Mouse (Mus musculus) lung, embryonic 14.5 days (tissue): Measurements from ENCODE around the gene Efemp2. TPM values are rescaled to one million over a fixed set of nuclear protein-coding genes. Genes with fewer than 3 reads are reported as not detected.

Experiments used
- ATAC-seq: fragments of 200-750 bp; cut with Nextera tagmentation; 2 replicates; pipeline ENCODE4 v1.8.0; 2017; ENCODE audit warnings: mild to moderate bottlenecking, moderate TSS enrichment, moderate library complexity; ENCODE audit not compliant: insufficient read depth
- DNase-seq: peaks from one replicate; pipeline ENCODE4 v3.0.0-alpha.2; 2015
- H3K27ac ChIP-seq: fragments of 300-500 bp; sonication (generic); 2 replicates; pipeline ENCODE4 v1.5.1; 2014; ENCODE audit warnings: low read depth, mild to moderate bottlenecking, moderate library complexity
- H3K27me3 ChIP-seq: fragments of 300-500 bp; sonication (generic); 2 replicates; pipeline ENCODE4 v1.6.1; 2014; ENCODE audit warnings: low read length, control low read depth; ENCODE audit not compliant: insufficient read depth
- H3K36me3 ChIP-seq: fragments of 300-500 bp; sonication (generic); 2 replicates; pipeline ENCODE4 v1.6.1; 2014; ENCODE audit warnings: control low read depth; ENCODE audit not compliant: insufficient read depth
- H3K4me1 ChIP-seq: fragments of 300-500 bp; sonication (generic); 2 replicates; pipeline ENCODE4 v1.6.1; 2014; ENCODE audit warnings: antibody characterized with exemption, control low read depth; ENCODE audit not compliant: insufficient read depth
- H3K4me2 ChIP-seq: fragments of 300-500 bp; sonication (generic); 2 replicates; pipeline ENCODE4 v1.6.1; 2014; ENCODE audit warnings: mild to moderate bottlenecking
- H3K4me3 ChIP-seq: fragments of 300-500 bp; sonication (generic); 2 replicates; pipeline ENCODE4 v1.5.1; 2014; ENCODE audit warnings: low read depth, low read length
- H3K9ac ChIP-seq: fragments of 300-500 bp; sonication (generic); 2 replicates; pipeline ENCODE4 v1.6.1; 2014
- H3K9me3 ChIP-seq: fragments of 300-500 bp; sonication (generic); 2 replicates; pipeline ENCODE4 v1.6.1; 2016; ENCODE audit warnings: low read depth, low read length, control low read depth
- CTCF ChIP-seq: IDR thresholded peaks from 2 replicates; pipeline ENCODE4 v1.5.1; 2016; ENCODE audit warnings: antibody characterized with exemption, low read depth
- WGBS: fragments of 180-500 bp; shearing (Covaris S2); extraction: QIAGEN DNeasy Blood & Tissue Kit; methylation state at CpG from one replicate; pipeline ENCODE4 v1.1.7; 2014; 5-methylcytosine and 5-hydroxymethylcytosine counted together
- polyA plus RNA-seq: library from polyadenylated mRNA; unstranded; fragments of >200 nt; fragmentation: Nextera tagmentation; extraction: Ambion mirVana; gene quantifications from 2 replicates; pipeline ENCODE4 v1.2.1, GENCODE M21; 2014

Gene Efemp2
- polyA plus RNA-seq, 1 experiment from 2014 or later: 192 TPM

- 74% methylated on average over 4 of the region's 4 CpGs for WGBS
- DNase-seq (no peak), ATAC-seq (no peak)
- no peak for TF ChIP-seq CTCF
- Histone ChIP-seq H3K4me2 (no peak overlapping the region), H3K9ac (no peak overlapping the region), H3K4me1 (peaks cover 16% of the 10 kb centered on the region), H3K27me3 (no peaks in the 10 kb centered on the region), H3K27ac (no peak overlapping the region), H3K9me3 (no peaks in the 10 kb centered on the region), H3K36me3 (peaks cover 20% of the 10 kb centered on the region), H3K4me3 (no peak overlapping the region)
Measured at GRCm38 (mm10) chr19:5429219-5429618, 44.5 kb upstream of the Efemp2 start.

DNA sequence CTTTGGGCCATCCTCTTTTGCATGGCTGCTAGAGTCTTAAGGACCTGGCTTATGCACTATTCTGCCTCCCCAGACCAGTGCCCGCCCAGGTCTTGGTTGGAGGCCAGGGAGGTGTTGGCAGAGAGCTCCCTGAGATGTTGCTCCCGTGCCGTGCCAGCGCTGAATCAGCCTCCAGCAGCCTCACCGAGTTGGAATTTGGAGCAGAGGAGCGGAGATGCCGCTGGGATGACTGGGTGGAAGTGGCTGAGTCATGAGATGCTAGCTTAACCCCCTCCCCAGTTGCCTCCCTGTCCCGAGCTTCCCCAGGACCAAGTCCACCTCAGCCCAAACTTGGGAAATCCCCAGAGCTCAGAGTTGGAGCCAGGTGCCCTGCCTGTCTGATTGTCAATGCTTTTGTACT is 43.9 kb upstream of the Efemp2 start:
- no peak for DNase-seq
- peaks cover 20% of the 10 kb centered on the region for H3K36me3 ChIP-seq
- H3K27ac ChIP-seq: no peak overlapping the region
- WGBS: 60% methylated on average over 8 of the region's 8 CpGs
- no peak for TF ChIP-seq CTCF
- no peak for ATAC-seq
- no peak overlapping the region for H3K4me3 ChIP-seq
- no peak overlapping the region for H3K4me2 ChIP-seq
- H3K9me3 ChIP-seq: no peaks in the 10 kb centered on the region
- H3K27me3 ChIP-seq: no peaks in the 10 kb centered on the region
- H3K9ac ChIP-seq: no peak overlapping the region
- H3K4me1 ChIP-seq: peaks cover 16% of the 10 kb centered on the region

GRCm38 (mm10) chr19:5430408-5430807 is 43.3 kb upstream of the Efemp2 start:
- Histone ChIP-seq H3K4me2 (no peak overlapping the region), H3K36me3 (peaks cover 20% of the 10 kb centered on the region), H3K4me3 (no peak overlapping the region), H3K27me3 (no peaks in the 10 kb centered on the region), H3K4me1 (peaks cover 16% of the 10 kb centered on the region), H3K9me3 (no peaks in the 10 kb centered on the region), H3K9ac (no peak overlapping the region), H3K27ac (no peak overlapping the region)
- no peak for TF ChIP-seq CTCF
- 66% methylated on average over 1 of the region's 1 CpGs for WGBS
- no peak for ATAC-seq
- no peak for DNase-seq

DNA sequence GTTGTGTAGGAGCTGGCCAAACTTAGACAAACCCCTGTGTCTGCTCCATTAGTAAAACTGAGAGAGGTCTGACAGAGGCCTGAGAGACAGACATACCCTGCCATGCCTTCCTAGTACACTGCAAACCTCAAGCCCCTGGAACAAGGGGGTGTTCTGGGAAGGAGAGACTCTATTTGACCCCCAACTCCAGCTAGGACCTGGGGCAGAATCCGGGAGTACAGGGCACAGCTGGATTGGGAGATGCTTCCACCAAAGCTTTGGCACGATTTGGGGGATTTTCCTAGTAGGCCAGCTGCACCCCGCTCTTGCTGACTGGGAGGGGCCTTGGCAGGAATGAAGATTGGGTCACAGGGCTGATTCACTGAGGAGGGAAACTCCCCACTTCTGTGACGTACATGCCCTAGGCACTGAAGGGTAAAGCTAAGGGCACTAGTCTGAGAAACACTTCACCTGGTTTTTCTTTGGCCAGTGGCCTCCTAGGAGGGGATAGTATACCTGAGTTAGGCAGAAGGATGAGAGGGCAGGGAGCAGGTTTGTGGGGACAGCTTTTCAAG is 41.8 kb upstream of the Efemp2 start:
- 73% methylated on average over 4 of the region's 4 CpGs for WGBS
- Histone ChIP-seq H3K9ac (no peak overlapping the region), H3K27me3 (no peaks in the 10 kb centered on the region), H3K9me3 (no peaks in the 10 kb centered on the region), H3K4me2 (no peak overlapping the region), H3K36me3 (peaks cover 6% of the 10 kb centered on the region), H3K4me3 (no peak overlapping the region), H3K27ac (no peak overlapping the region), H3K4me1 (peaks cover 9% of the 10 kb centered on the region)
- no peak for ATAC-seq
- TF ChIP-seq CTCF: no peak
- DNase-seq: no peak

- peak; percentile 59 for TF ChIP-seq CTCF
- 8% methylated on average over 16 of the region's 16 CpGs for WGBS
- Histone ChIP-seq H3K27ac (peak overlapping the region; percentile 88), H3K4me1 (peaks cover 9% of the 10 kb centered on the region), H3K4me3 (peak overlapping the region; percentile 29), H3K9ac (peak overlapping the region; percentile 53), H3K4me2 (peak overlapping the region; percentile 76), H3K9me3 (no peaks in the 10 kb centered on the region), H3K36me3 (0 out of 2 replicates have a peak, but pooled peaks cover 2% of the 10 kb centered on the region), H3K27me3 (0 out of 2 replicates have a peak, but pooled peaks cover 4% of the 10 kb centered on the region)
- ATAC-seq (peak; percentile 78), DNase-seq (peak; percentile 87)
Measured at GRCm38 (mm10) chr19:5432992-5433852, 40.5 kb upstream of the Efemp2 start.

DNA sequence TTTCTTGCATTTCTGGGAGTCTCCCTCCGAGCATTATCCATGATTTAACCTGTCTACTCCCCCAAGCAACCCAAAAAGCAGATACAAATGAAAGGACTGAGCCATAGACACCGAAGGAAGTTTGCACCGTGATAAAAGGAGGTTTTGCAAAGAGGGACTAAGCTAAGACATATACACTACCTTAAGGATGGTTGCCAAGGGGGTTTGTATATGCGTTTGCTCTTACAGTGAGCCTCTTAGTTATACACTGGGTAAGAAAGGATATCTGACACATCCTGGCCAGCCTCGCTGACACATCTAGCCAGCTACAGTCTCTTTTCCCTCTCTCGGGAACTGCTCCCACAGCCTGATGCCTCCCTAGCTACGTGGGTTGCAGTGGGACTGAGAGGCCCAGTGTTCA is 39.8 kb upstream of the Efemp2 start:
- H3K4me1 ChIP-seq: peaks cover 9% of the 10 kb centered on the region
- peak overlapping the region; percentile 76 for H3K4me2 ChIP-seq
- peak overlapping the region; percentile 53; the same call in 1 of the 2 replicates for H3K9ac ChIP-seq
- no peak overlapping the region for H3K4me3 ChIP-seq
- 56% methylated on average over 7 of the region's 7 CpGs for WGBS
- TF ChIP-seq CTCF: no peak
- no peak for ATAC-seq
- H3K27ac ChIP-seq: peak overlapping the region; percentile 88; the same call in 1 of the 2 replicates
- H3K9me3 ChIP-seq: no peaks in the 10 kb centered on the region
- 0 out of 2 replicates have a peak, but pooled peaks cover 4% of the 10 kb centered on the region for H3K27me3 ChIP-seq
- no peaks in the 10 kb centered on the region for H3K36me3 ChIP-seq
- no peak for DNase-seq

DNA sequence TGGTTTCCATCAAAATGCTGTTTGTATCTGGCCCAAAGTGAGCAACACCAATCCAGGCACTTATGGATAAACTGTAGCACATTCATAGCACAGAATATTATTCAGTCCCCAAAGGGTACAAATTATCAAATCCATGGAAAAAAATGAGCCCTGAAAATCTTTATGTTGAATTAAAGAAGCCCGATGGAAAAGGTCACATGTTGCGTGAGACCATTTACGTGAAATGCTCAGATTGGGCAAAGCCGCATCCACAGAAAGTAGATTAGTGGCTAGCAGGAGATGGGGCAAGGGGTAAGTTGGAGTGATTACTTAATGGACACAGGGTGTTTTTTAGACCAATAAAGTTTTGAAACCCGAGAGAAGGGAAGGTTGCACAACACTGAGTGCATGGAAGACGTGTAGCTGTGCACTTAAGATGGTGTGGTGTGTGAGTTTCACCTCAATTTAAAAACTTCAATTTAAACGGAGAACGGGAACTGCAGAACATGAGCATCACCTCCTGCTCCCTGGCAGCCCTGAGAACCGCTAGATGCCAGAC is 29.3 kb upstream of the Efemp2 start:
- Histone ChIP-seq H3K27me3 (peaks cover 30% of the 10 kb centered on the region), H3K36me3 (no peaks in the 10 kb centered on the region), H3K4me1 (no peaks in the 10 kb centered on the region), H3K27ac (no peak overlapping the region), H3K4me3 (no peak overlapping the region), H3K9me3 (0 out of 2 replicates have a peak, but pooled peaks cover 4% of the 10 kb centered on the region), H3K9ac (no peak overlapping the region), H3K4me2 (no peak overlapping the region)
- ATAC-seq: no peak
- no peak for TF ChIP-seq CTCF
- 60% methylated on average over 9 of the region's 9 CpGs for WGBS
- DNase-seq: no peak
